Mouse (Mus musculus) stomach, embryonic 14.5 days (tissue): ENCODE data around the gene Kcns1. TPM values are rescaled to one million over a fixed set of nuclear protein-coding genes. Genes with fewer than 3 reads are reported as not detected.
"Not testable (repeated sequence)": the region's sequence is repeated elsewhere in the genome, so short reads cannot be mapped to it uniquely, and the experiment has no call there.

Experiments used
- ATAC-seq: fragments of 200-750 bp; cut with Nextera tagmentation; 2 replicates; pipeline ENCODE4 v1.8.0; 2017; ENCODE audit warnings: low read depth, moderate TSS enrichment; ENCODE audit not compliant: insufficient number of reproducible peaks, insufficient read depth, low FRiP score
- H3K27ac ChIP-seq: fragments of 300-500 bp; sonication (generic); 2 replicates; pipeline ENCODE4 v1.5.1; 2014; ENCODE audit warnings: mild to moderate bottlenecking, low read length, moderate library complexity, mixed read lengths
- H3K27me3 ChIP-seq: fragments of 300-500 bp; sonication (generic); 2 replicates; pipeline ENCODE4 v1.6.1; 2014; ENCODE audit warnings: low read length, control low read depth, mixed read lengths; ENCODE audit not compliant: control insufficient read depth, insufficient read depth
- H3K36me3 ChIP-seq: fragments of 300-500 bp; sonication (generic); 2 replicates; pipeline ENCODE4 v1.6.1; 2014; ENCODE audit warnings: mild to moderate bottlenecking, control low read depth, low read length, moderate library complexity, mixed read lengths; ENCODE audit not compliant: control insufficient read depth, insufficient read depth
- H3K4me1 ChIP-seq: fragments of 300-500 bp; sonication (generic); 2 replicates; pipeline ENCODE4 v1.6.1; 2014; ENCODE audit warnings: low read length, control low read depth, mixed read lengths; ENCODE audit not compliant: control insufficient read depth, insufficient read depth
- H3K4me2 ChIP-seq: fragments of 300-500 bp; sonication (generic); replicated peaks from 2 replicates; pipeline ENCODE4 v1.6.1; 2014; ENCODE audit warnings: low read depth, low read length, control low read depth
- H3K4me3 ChIP-seq: fragments of 300-500 bp; sonication (generic); 2 replicates; pipeline ENCODE4 v1.5.1; 2014; ENCODE audit warnings: low read depth, low read length, control low read depth
- H3K9ac ChIP-seq: fragments of 300-500 bp; sonication (generic); replicated peaks from 2 replicates; pipeline ENCODE4 v1.6.1; 2014; ENCODE audit warnings: low read depth, mild to moderate bottlenecking, control low read depth, low read length, moderate library complexity, mixed read lengths
- H3K9me3 ChIP-seq: fragments of 300-500 bp; sonication (generic); 2 replicates; pipeline ENCODE4 v1.6.1; 2016; ENCODE audit warnings: low read depth, low read length, control low read depth; ENCODE audit not compliant: control insufficient read depth
- WGBS: fragments of 180-500 bp; shearing (Covaris S2); extraction: QIAGEN DNeasy Blood & Tissue Kit; methylation state at CpG from one replicate; pipeline ENCODE4 v1.1.7; 2014; 5-methylcytosine and 5-hydroxymethylcytosine counted together
- polyA plus RNA-seq: library from polyadenylated mRNA; unstranded; fragments of >200 nt; fragmentation: Nextera tagmentation; extraction: Ambion mirVana; gene quantifications from 2 replicates; pipeline ENCODE4 v1.2.1, GENCODE M21; 2014

The Kcns1 gene
- polyA plus RNA-seq: 0.14 and 0.15 TPM in 2 replicates

GRCm38 (mm10) chr2:164170902-164171301 lies at the start of gene Kcns1:
Gene Kcns1 (minus strand): TSS chr2:164171113.
- H3K36me3 ChIP-seq: no peaks in the 10 kb centered on the region
- H3K27ac ChIP-seq: no peak within 1 kb of the TSS
- no peak within 1 kb of the TSS for H3K9ac ChIP-seq
- peak within 1 kb of the TSS; percentile 50 for H3K4me2 ChIP-seq
- peak within 1 kb of the TSS; percentile 23 for H3K4me3 ChIP-seq
- ATAC-seq: 0 out of 2 replicates have a peak, but pooled peaks have one; percentile 26
- peaks cover 45% of the 10 kb centered on the region for H3K27me3 ChIP-seq
- under 1% methylated on average over 28 of the region's 29 CpGs for WGBS
- H3K4me1 ChIP-seq: peaks cover 9% of the 10 kb centered on the region
- no peaks in the 10 kb centered on the region for H3K9me3 ChIP-seq

- Histone ChIP-seq H3K4me2 (no peak overlapping the region), H3K9ac (no peak overlapping the region), H3K4me3 (no peak overlapping the region), H3K36me3 (no peaks in the 10 kb centered on the region), H3K27ac (no peak overlapping the region), H3K4me1 (no peaks in the 10 kb centered on the region), H3K27me3 (no peaks in the 10 kb centered on the region), H3K9me3 (no peaks in the 10 kb centered on the region)
- no peak for ATAC-seq
- 87% methylated on average over 9 of the region's 9 CpGs for WGBS
These were observed 48.4 kb upstream of the Kcns1 start for GRCm38 (mm10) chr2:164219295-164219694.

GRCm38 (mm10) chr2:164212711-164213110 lies 41.8 kb upstream of the Kcns1 start:
- Histone ChIP-seq H3K9me3 (no peaks in the 10 kb centered on the region), H3K27me3 (no peaks in the 10 kb centered on the region), H3K4me3 (no peak overlapping the region), H3K4me2 (no peak overlapping the region), H3K36me3 (no peaks in the 10 kb centered on the region), H3K27ac (no peak overlapping the region), H3K9ac (no peak overlapping the region), H3K4me1 (no peaks in the 10 kb centered on the region)
- WGBS: 83% methylated on average over 5 of the region's 5 CpGs
- ATAC-seq: no peak

GRCm38 (mm10) chr2:164210892-164211291 lies 40.0 kb upstream of the Kcns1 start:
- Histone ChIP-seq H3K9me3 (no peaks in the 10 kb centered on the region), H3K9ac (no peak overlapping the region), H3K36me3 (no peaks in the 10 kb centered on the region), H3K27ac (no peak overlapping the region), H3K4me1 (no peaks in the 10 kb centered on the region), H3K4me3 (no peak overlapping the region), H3K27me3 (no peaks in the 10 kb centered on the region), H3K4me2 (no peak overlapping the region)
- no peak for ATAC-seq
- WGBS: 86% methylated on average over 4 of the region's 4 CpGs

GRCm38 (mm10) chr2:164206676-164207075 lies 35.8 kb upstream of the Kcns1 start:
- WGBS: 70% methylated on average over 4 of the region's 4 CpGs

GRCm38 (mm10) chr2:164206011-164206410 lies 35.1 kb upstream of the Kcns1 start:
- H3K9me3 ChIP-seq, H3K4me3 ChIP-seq, H3K4me2 ChIP-seq, H3K36me3 ChIP-seq, H3K4me1 ChIP-seq, H3K27me3 ChIP-seq, H3K9ac ChIP-seq, ATAC-seq, H3K27ac ChIP-seq: not testable (repeated sequence)
- WGBS: 87% methylated on average over 10 of the region's 10 CpGs

More at GRCm38 (mm10) chr2:164206676-164207075, 35.8 kb upstream of the Kcns1 start:
- Histone ChIP-seq H3K4me3 (no peak overlapping the region), H3K4me1 (no peaks in the 10 kb centered on the region), H3K4me2 (no peak overlapping the region), H3K36me3 (no peaks in the 10 kb centered on the region), H3K27me3 (no peaks in the 10 kb centered on the region), H3K9ac (no peak overlapping the region), H3K9me3 (no peaks in the 10 kb centered on the region), H3K27ac (no peak overlapping the region)
- no peak for ATAC-seq

- no peaks in the 10 kb centered on the region for H3K4me1 ChIP-seq
- H3K4me2 ChIP-seq: no peak within 1 kb of the TSS
- H3K9me3 ChIP-seq: no peaks in the 10 kb centered on the region
- H3K27me3 ChIP-seq: no peaks in the 10 kb centered on the region
- H3K9ac ChIP-seq: no peak within 1 kb of the TSS
- WGBS: 83% methylated on average over 20 of the region's 20 CpGs
- no peak within 1 kb of the TSS for H3K4me3 ChIP-seq
- no peaks in the 10 kb centered on the region for H3K36me3 ChIP-seq
- H3K27ac ChIP-seq: no peak within 1 kb of the TSS
- no peak for ATAC-seq
These were observed 28.9 kb upstream of the Kcns1 start, which contains the start of gene Wfdc15a for GRCm38 (mm10) chr2:164199626-164200327. Gene Wfdc15a (minus strand): TSS chr2:164200130.

- Histone ChIP-seq H3K4me2 (no peak overlapping the region), H3K4me1 (no peaks in the 10 kb centered on the region), H3K27me3 (no peaks in the 10 kb centered on the region), H3K4me3 (no peak overlapping the region), H3K36me3 (no peaks in the 10 kb centered on the region), H3K27ac (no peak overlapping the region), H3K9me3 (no peaks in the 10 kb centered on the region), H3K9ac (no peak overlapping the region)
- 75% methylated on average over 5 of the region's 5 CpGs for WGBS
- ATAC-seq: no peak
These were observed 25.7 kb upstream of the Kcns1 start for GRCm38 (mm10) chr2:164196700-164196990.
